Mouse (Mus musculus) spleen, adult 2 months (tissue): ENCODE measurements around the gene Smc3. TPM values are rescaled to one million over a fixed set of nuclear protein-coding genes. Genes with fewer than 3 reads are reported as not detected.

Experiments used
- DNase-seq, 2 experiments: peaks; one replicate each; pipeline versions ENCODE4 v3.0.0 to v3.0.0-alpha.2; 2012 to 2021; ENCODE audit warnings: low spot score in 2 of 2, low read depth in 1 of 2
- H3K27ac ChIP-seq: fragments of 200-500 bp; 2 replicates; pipeline ENCODE4 v1.5.1; 2012; ENCODE audit warnings: low read length, inconsistent platforms; ENCODE audit not compliant: insufficient read depth
- H3K27me3 ChIP-seq: fragments of 200-500 bp; 2 replicates; pipeline ENCODE4 v1.6.1; 2012; ENCODE audit warnings: mild to moderate bottlenecking, moderate library complexity, low read length, inconsistent platforms; ENCODE audit not compliant: control insufficient read depth, insufficient read depth
- H3K36me3 ChIP-seq: fragments of 200-500 bp; 2 replicates; pipeline ENCODE4 v1.6.1; 2012; ENCODE audit warnings: mild to moderate bottlenecking, low read length, inconsistent platforms; ENCODE audit not compliant: control insufficient read depth, insufficient read depth
- H3K4me1 ChIP-seq: fragments of 200-500 bp; 2 replicates; pipeline ENCODE4 v1.6.1; 2011; ENCODE audit warnings: inconsistent platforms; ENCODE audit not compliant: control insufficient read depth, insufficient read depth, insufficient read length
- H3K4me3 ChIP-seq: fragments of 200-500 bp; 2 replicates; pipeline ENCODE4 v1.5.1; 2011; ENCODE audit warnings: mild to moderate bottlenecking, inconsistent platforms; ENCODE audit not compliant: insufficient read depth, insufficient read length; ENCODE audit errors: extremely low read depth
- CTCF ChIP-seq: fragments of 200-500 bp; IDR thresholded peaks from 2 replicates; pipeline ENCODE4 v1.5.1; 2011; ENCODE audit warnings: mild to moderate bottlenecking, inconsistent platforms; ENCODE audit not compliant: insufficient read depth, insufficient read length, insufficient replicate concordance; ENCODE audit errors: extremely low read depth
- POLR2A ChIP-seq: fragments of 200-500 bp; IDR thresholded peaks from 2 replicates; pipeline ENCODE4 v1.6.1; 2011; ENCODE audit warnings: low read depth, low read length, inconsistent platforms
- WGBS: fragments of 180-500 bp; shearing (Covaris S2); methylation state at CpG from one replicate; pipeline ENCODE4 v1.1.7; 2018; 5-methylcytosine and 5-hydroxymethylcytosine counted together
- polyA plus RNA-seq: library from polyadenylated mRNA; depleted of rRNA; stranded (reverse); fragments of >200 nt; gene quantifications from 2 replicates; pipeline ENCODE4 v1.2.3, GENCODE M21; 2012

Gene Smc3
- polyA plus RNA-seq, 1 experiment: 3.6 TPM

DNA sequence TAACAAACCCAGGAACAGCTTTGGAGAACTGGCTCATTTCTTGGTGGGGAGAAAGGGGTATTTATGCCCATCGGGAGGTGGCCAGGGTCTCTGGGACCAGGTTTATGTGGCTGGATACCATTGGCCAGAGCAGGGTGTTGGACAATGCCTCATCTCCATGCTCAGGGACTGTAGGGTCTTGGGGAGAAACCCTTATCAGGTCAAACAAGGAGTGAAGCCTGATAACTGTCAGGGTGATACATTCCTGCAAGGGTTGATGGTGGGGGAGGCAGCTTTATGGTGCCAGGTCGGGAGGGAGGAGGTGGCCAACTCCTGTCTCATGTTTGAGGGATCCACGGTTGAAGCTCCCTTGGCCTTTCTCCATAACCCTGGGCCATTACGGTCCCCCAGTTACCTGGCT is 29.1 kb upstream of the Smc3 start:
- no peak for TF ChIP-seq POLR2A
- no peak for TF ChIP-seq CTCF
- 85% methylated on average over 4 of the region's 4 CpGs for WGBS
- DNase-seq: no peak
- Histone ChIP-seq H3K27me3 (no peaks in the 10 kb centered on the region), H3K4me1 (peaks cover 7% of the 10 kb centered on the region; the same call in 1 of the 2 replicates), H3K27ac (no peak overlapping the region), H3K36me3 (no peaks in the 10 kb centered on the region), H3K4me3 (no peak overlapping the region)

DNA sequence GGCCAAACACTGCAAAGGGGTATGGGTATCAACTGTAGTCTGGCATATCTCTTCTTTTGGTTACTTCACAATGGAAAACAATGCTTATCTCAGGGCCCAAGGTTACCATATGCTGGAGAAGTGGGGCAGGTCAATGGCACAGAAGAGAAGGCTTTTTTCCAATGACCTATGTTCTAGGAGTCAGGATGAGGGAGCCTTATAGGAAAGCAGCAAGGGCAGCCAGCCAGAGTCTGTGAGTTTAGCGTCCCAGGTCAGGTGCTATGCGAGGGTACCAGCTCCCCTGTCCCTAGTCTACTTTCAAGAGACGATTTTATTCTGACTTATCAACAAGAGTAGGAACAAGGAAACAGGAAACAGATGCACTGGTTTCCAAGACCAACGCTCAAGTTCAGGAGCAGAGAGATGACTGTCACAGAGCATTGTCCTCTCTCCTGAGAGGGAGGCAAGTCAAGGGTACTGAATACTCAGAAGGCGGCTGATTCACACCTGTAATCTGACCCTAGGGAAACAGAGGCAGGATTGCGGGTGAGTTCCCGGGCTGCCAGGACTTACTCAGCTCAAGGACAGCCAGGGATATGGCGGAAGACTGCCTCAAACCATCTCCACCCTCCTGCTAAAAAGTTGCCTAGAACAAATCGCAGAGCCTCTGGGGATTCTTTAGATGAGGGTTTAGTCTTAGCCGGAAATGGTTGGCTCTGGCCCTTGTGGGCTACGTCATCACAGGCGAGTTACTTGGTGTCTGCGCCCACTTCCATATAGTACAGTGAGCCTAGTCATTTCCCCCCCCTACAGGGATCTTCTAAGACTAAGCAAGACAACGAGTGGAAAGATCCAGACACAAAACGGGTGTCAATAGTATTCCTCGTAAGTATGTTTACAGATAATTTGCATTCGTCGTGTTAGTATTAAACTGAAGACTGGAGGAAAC is 28.4 kb upstream of the Smc3 start:
- Histone ChIP-seq H3K36me3 (no peaks in the 10 kb centered on the region), H3K27me3 (no peaks in the 10 kb centered on the region), H3K27ac (no peak overlapping the region), H3K4me3 (no peak overlapping the region), H3K4me1 (peaks cover 7% of the 10 kb centered on the region; the same call in 1 of the 2 replicates)
- peak in 1 of 2 experiments; percentile 15 for DNase-seq
- whole genome bisulfite sequencing: 26% methylated on average over 18 of the region's 18 CpGs
- TF ChIP-seq POLR2A: no peak
- no peak for TF ChIP-seq CTCF

- Histone ChIP-seq H3K27ac (no peak overlapping the region), H3K4me3 (no peak overlapping the region), H3K4me1 (peaks cover 7% of the 10 kb centered on the region; the same call in 1 of the 2 replicates), H3K36me3 (no peaks in the 10 kb centered on the region), H3K27me3 (no peaks in the 10 kb centered on the region)
- no peak for DNase-seq
- WGBS: 91% methylated on average over 12 of the region's 12 CpGs
- TF ChIP-seq CTCF (no peak), POLR2A (no peak)
These were observed 27.6 kb upstream of the Smc3 start for GRCm38 (mm10) chr19:53572607-53573006.

DNA sequence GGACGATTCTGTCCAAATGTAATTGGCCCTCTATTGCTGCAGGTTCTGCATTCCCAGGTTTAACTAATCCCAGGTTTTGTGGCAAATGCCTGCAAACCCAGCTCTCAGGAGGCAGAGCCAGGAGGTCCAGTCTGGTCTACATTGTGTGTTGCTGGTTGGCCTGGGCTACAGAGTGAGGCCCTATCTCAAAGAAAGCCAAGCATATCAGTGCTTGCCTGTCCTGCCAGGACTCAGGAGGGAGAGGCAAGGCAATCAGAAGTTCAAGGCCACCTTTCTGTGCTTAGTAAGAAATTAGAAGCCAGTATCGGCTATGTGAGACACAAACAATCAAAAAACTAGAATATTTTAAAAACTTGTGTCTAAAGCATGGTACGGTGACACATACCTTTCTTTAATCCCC is 27.0 kb upstream of the Smc3 start:
- DNase-seq: no peak
- H3K4me1 ChIP-seq: peaks cover 5% of the 10 kb centered on the region; the same call in 1 of the 2 replicates
- TF ChIP-seq POLR2A: no peak
- TF ChIP-seq CTCF: no peak
- 89% methylated on average over 3 of the region's 3 CpGs for WGBS
- no peaks in the 10 kb centered on the region for H3K36me3 ChIP-seq
- H3K4me3 ChIP-seq: no peak overlapping the region
- no peak overlapping the region for H3K27ac ChIP-seq
- no peaks in the 10 kb centered on the region for H3K27me3 ChIP-seq

GRCm38 (mm10) chr19:53574131-53574530 is 26.1 kb upstream of the Smc3 start:
- Histone ChIP-seq H3K4me1 (peaks cover 7% of the 10 kb centered on the region; the same call in 1 of the 2 replicates), H3K27ac (no peak overlapping the region), H3K36me3 (no peaks in the 10 kb centered on the region), H3K27me3 (no peaks in the 10 kb centered on the region), H3K4me3 (no peak overlapping the region)
- TF ChIP-seq POLR2A: no peak
- TF ChIP-seq CTCF: no peak
- no peak for DNase-seq
- WGBS: 91% methylated on average over 8 of the region's 8 CpGs

DNA sequence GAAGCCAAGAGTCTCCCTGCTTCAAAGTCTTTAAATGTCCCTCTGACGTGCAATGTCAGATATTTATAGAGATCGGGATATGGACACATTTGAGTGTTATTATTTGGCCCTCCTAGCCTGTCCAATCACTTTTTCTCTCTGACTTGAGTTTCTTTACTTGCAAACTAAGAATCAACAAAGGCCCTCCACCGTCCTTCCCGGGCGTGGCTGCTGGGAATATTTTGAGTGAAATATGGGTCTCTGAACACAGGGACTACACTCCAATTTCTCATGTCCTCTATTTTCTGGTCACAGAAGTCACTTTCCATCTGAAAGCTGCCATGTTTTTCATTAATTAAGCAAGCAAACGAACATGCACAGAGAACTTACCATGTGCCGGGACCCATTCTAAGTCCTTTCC is 25.7 kb upstream of the Smc3 start:
- DNase-seq: no peak
- H3K4me3 ChIP-seq: no peak overlapping the region
- no peaks in the 10 kb centered on the region for H3K27me3 ChIP-seq
- WGBS: 91% methylated on average over 7 of the region's 7 CpGs
- no peak overlapping the region for H3K27ac ChIP-seq
- H3K4me1 ChIP-seq: peaks cover 7% of the 10 kb centered on the region; the same call in 1 of the 2 replicates
- H3K36me3 ChIP-seq: no peaks in the 10 kb centered on the region
- TF ChIP-seq CTCF (no peak), POLR2A (no peak)

DNA sequence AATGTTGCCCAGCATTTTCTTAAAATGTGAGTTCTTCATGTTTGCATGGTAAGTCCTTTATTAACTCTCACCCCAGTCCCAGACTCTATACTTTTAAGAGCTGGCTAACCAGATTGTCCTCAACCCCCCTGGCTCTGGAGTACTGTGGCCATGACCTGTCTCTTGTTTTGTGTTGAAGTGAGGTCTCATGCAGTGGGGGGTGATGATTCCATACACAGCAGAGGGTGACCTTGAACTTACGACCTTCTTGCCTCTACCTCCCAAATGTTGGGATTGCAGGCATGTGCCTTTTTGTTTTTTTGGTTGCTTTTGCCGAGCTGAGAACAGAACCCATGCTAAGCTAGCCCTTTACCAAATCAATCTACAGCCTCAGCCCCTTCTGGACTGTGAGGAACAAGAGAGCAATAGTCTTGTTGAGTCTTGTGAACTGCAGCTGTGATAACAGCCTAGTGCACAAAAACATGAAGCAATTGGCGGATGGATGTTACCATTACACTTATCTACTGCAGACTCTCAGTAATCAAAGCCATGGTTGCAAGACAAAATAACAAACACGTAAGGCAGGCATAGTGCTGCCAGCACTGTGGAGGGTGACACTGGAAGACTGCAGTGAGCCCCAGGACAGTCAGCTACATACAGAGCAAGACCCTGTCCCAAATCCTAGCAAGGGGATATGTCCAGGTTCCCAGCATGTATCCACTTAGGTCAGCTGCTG is 24.7 kb upstream of the Smc3 start:
- H3K27me3 ChIP-seq: no peaks in the 10 kb centered on the region
- WGBS: 86% methylated on average over 4 of the region's 4 CpGs
- H3K4me1 ChIP-seq: peaks cover 7% of the 10 kb centered on the region; the same call in 1 of the 2 replicates
- no peak overlapping the region for H3K4me3 ChIP-seq
- no peak for DNase-seq
- H3K36me3 ChIP-seq: no peaks in the 10 kb centered on the region
- H3K27ac ChIP-seq: no peak overlapping the region
- TF ChIP-seq CTCF (no peak), POLR2A (no peak)
